Mouse (Mus musculus) hindbrain, postnatal 0 days (tissue): ENCODE results near the gene Ppp4r4. TPM values are rescaled to one million over a fixed set of nuclear protein-coding genes. Genes with fewer than 3 reads are reported as not detected.

Source experiments
- ATAC-seq: fragments of 200-750 bp; cut with Nextera tagmentation; 2 replicates; pipeline ENCODE4 v1.8.0; 2017; ENCODE audit warnings: mild to moderate bottlenecking, moderate TSS enrichment, moderate library complexity
- DNase-seq: peaks from one replicate; pipeline ENCODE4 v3.0.0-alpha.2; 2015; ENCODE audit warnings: low spot score
- H3K27ac ChIP-seq: fragments of 300-500 bp; sonication (generic); 2 replicates; pipeline ENCODE4 v1.5.1; 2014; ENCODE audit warnings: mild to moderate bottlenecking
- H3K27me3 ChIP-seq: fragments of 300-500 bp; sonication (generic); 2 replicates; pipeline ENCODE4 v1.6.1; 2014; ENCODE audit warnings: low read length, mixed read lengths; ENCODE audit not compliant: insufficient read depth
- H3K36me3 ChIP-seq: fragments of 300-500 bp; sonication (generic); 2 replicates; pipeline ENCODE4 v1.6.1; 2014; ENCODE audit warnings: low read length, mixed read lengths; ENCODE audit not compliant: insufficient read depth
- H3K4me1 ChIP-seq: fragments of 300-500 bp; sonication (generic); 2 replicates; pipeline ENCODE4 v1.6.1; 2014; ENCODE audit warnings: antibody characterized with exemption, low read length, mixed read lengths; ENCODE audit not compliant: insufficient read depth
- H3K4me2 ChIP-seq: fragments of 300-500 bp; sonication (generic); 2 replicates; pipeline ENCODE4 v1.6.1; 2014; ENCODE audit warnings: low read depth, mild to moderate bottlenecking, low read length, moderate library complexity, mixed read lengths
- H3K4me3 ChIP-seq: fragments of 300-500 bp; sonication (generic); 2 replicates; pipeline ENCODE4 v1.5.1; 2014; ENCODE audit warnings: low read length
- H3K9ac ChIP-seq: fragments of 300-500 bp; sonication (generic); replicated peaks from 2 replicates; pipeline ENCODE4 v1.6.1; 2014; ENCODE audit warnings: mild to moderate bottlenecking, low read length, moderate library complexity, mixed read lengths
- H3K9me3 ChIP-seq: fragments of 300-500 bp; sonication (generic); 2 replicates; pipeline ENCODE4 v1.6.1; 2016; ENCODE audit warnings: low read length, mixed read lengths
- CTCF ChIP-seq: IDR thresholded peaks from 2 replicates; pipeline ENCODE4 v1.5.1; 2016; ENCODE audit warnings: antibody characterized with exemption, control low read depth, low read depth
- WGBS: fragments of 180-500 bp; shearing (Covaris S2); extraction: QIAGEN DNeasy Blood & Tissue Kit; methylation state at CpG from one replicate; pipeline ENCODE4 v1.1.7; 2014; 5-methylcytosine and 5-hydroxymethylcytosine counted together
- polyA plus RNA-seq: library from polyadenylated mRNA; unstranded; fragments of >200 nt; fragmentation: Nextera tagmentation; extraction: Ambion mirVana; gene quantifications from 2 replicates; pipeline ENCODE4 v1.2.1, GENCODE M21; 2015
- total RNA-seq: library from RNA; depleted of rRNA; stranded (reverse); fragments of >200 nt; gene quantifications from 2 replicates; pipeline ENCODE4 v1.2.3, GENCODE M21; 2014

The Ppp4r4 gene
- total and polyA plus RNA-seq, 2 experiments from 2014 or later: 3.0 to 6.7 TPM

- DNase-seq (no peak), ATAC-seq (no peak)
- Histone ChIP-seq H3K4me1 (no peaks in the 10 kb centered on the region), H3K9me3 (no peaks in the 10 kb centered on the region), H3K9ac (no peak overlapping the region), H3K4me3 (no peak overlapping the region), H3K4me2 (no peak overlapping the region), H3K36me3 (no peaks in the 10 kb centered on the region), H3K27me3 (no peaks in the 10 kb centered on the region), H3K27ac (no peak overlapping the region)
- no peak for TF ChIP-seq CTCF
- 47% methylated on average over 4 of the region's 4 CpGs for WGBS
Measured at GRCm38 (mm10) chr12:103508346-103508745, 23.7 kb upstream of the Ppp4r4 start.

GRCm38 (mm10) chr12:103509893-103510292 is 22.2 kb upstream of the Ppp4r4 start:
- no peaks in the 10 kb centered on the region for H3K9me3 ChIP-seq
- H3K4me1 ChIP-seq: peaks cover 3% of the 10 kb centered on the region; the same call in 1 of the 2 replicates
- H3K27ac ChIP-seq: no peak overlapping the region
- ATAC-seq (no peak), DNase-seq (no peak)
- no peak for TF ChIP-seq CTCF
- H3K9ac ChIP-seq: no peak overlapping the region
- no peak overlapping the region for H3K4me2 ChIP-seq
- WGBS: 81% methylated on average over 8 of the region's 8 CpGs
- H3K4me3 ChIP-seq: no peak overlapping the region
- H3K27me3 ChIP-seq: no peaks in the 10 kb centered on the region
- H3K36me3 ChIP-seq: no peaks in the 10 kb centered on the region

- ATAC-seq: no peak
- no peak for DNase-seq
- H3K27me3 ChIP-seq: no peaks in the 10 kb centered on the region
- H3K36me3 ChIP-seq: no peaks in the 10 kb centered on the region
- no peak overlapping the region for H3K4me2 ChIP-seq
- 66% methylated on average over 2 of the region's 2 CpGs for WGBS
- no peaks in the 10 kb centered on the region for H3K9me3 ChIP-seq
- H3K4me3 ChIP-seq: no peak overlapping the region
- no peak overlapping the region for H3K27ac ChIP-seq
- TF ChIP-seq CTCF: no peak
- H3K9ac ChIP-seq: no peak overlapping the region
- H3K4me1 ChIP-seq: peaks cover 3% of the 10 kb centered on the region; the same call in 1 of the 2 replicates
Measured at GRCm38 (mm10) chr12:103511586-103511985, 20.5 kb upstream of the Ppp4r4 start.

- Histone ChIP-seq H3K4me1 (peaks cover 3% of the 10 kb centered on the region; the same call in 1 of the 2 replicates), H3K36me3 (no peaks in the 10 kb centered on the region), H3K27ac (no peak overlapping the region), H3K4me2 (no peak overlapping the region), H3K9ac (no peak overlapping the region), H3K27me3 (no peaks in the 10 kb centered on the region), H3K9me3 (no peaks in the 10 kb centered on the region), H3K4me3 (no peak overlapping the region)
- no peak for TF ChIP-seq CTCF
- ATAC-seq (peak; percentile 74), DNase-seq (peak; percentile 3)
- WGBS: 52% methylated on average over 2 of the region's 2 CpGs
Measured at GRCm38 (mm10) chr12:103513039-103513438, 19.0 kb upstream of the Ppp4r4 start.

GRCm38 (mm10) chr12:103513451-103513871 is 18.6 kb upstream of the Ppp4r4 start:
- peak; percentile 81 for DNase-seq
- H3K9ac ChIP-seq: no peak overlapping the region
- no peaks in the 10 kb centered on the region for H3K27me3 ChIP-seq
- H3K4me1 ChIP-seq: peaks cover 3% of the 10 kb centered on the region; the same call in 1 of the 2 replicates
- no peaks in the 10 kb centered on the region for H3K9me3 ChIP-seq
- no peak overlapping the region for H3K4me2 ChIP-seq
- WGBS: 7% methylated on average over 4 of the region's 4 CpGs
- no peaks in the 10 kb centered on the region for H3K36me3 ChIP-seq
- peak; percentile 94 for ATAC-seq
- H3K27ac ChIP-seq: no peak overlapping the region
- no peak overlapping the region for H3K4me3 ChIP-seq
- no peak; the same call in 1 of the 2 replicates for TF ChIP-seq CTCF

GRCm38 (mm10) chr12:103514354-103514753 is 17.7 kb upstream of the Ppp4r4 start:
- Histone ChIP-seq H3K4me2 (no peak overlapping the region), H3K4me1 (peaks cover 3% of the 10 kb centered on the region; the same call in 1 of the 2 replicates), H3K27ac (no peak overlapping the region), H3K4me3 (no peak overlapping the region), H3K9ac (no peak overlapping the region), H3K36me3 (no peaks in the 10 kb centered on the region), H3K9me3 (no peaks in the 10 kb centered on the region), H3K27me3 (no peaks in the 10 kb centered on the region)
- TF ChIP-seq CTCF: no peak
- DNase-seq (no peak), ATAC-seq (no peak)
- WGBS: 32% methylated on average over 3 of the region's 3 CpGs

- Histone ChIP-seq H3K27me3 (no peaks in the 10 kb centered on the region), H3K36me3 (no peaks in the 10 kb centered on the region), H3K4me3 (no peak overlapping the region), H3K9me3 (no peaks in the 10 kb centered on the region), H3K4me1 (peaks cover 3% of the 10 kb centered on the region; the same call in 1 of the 2 replicates), H3K4me2 (no peak overlapping the region), H3K27ac (no peak overlapping the region), H3K9ac (no peak overlapping the region)
- ATAC-seq: no peak
- no peak for TF ChIP-seq CTCF
- no peak for DNase-seq
- WGBS: 81% methylated on average over 4 of the region's 4 CpGs
Measured at GRCm38 (mm10) chr12:103515638-103516037, 16.4 kb upstream of the Ppp4r4 start.
